Mouse (Mus musculus) lung, postnatal 0 days (tissue): ENCODE measurements around the gene 1700012A03Rik.

Experiments used
- CTCF ChIP-seq: IDR thresholded peaks from 2 replicates; pipeline ENCODE4 v1.5.1; 2016; ENCODE audit warnings: antibody characterized with exemption, mild to moderate bottlenecking
- EP300 ChIP-seq: IDR thresholded peaks from 2 replicates; pipeline ENCODE4 v1.6.1; 2016; ENCODE audit warnings: antibody characterized with exemption, mild to moderate bottlenecking, control low read depth

GRCm38 (mm10) chr6:32056525-32056924 lies 6.5 kb downstream of the 1700012A03Rik start:
- TF ChIP-seq CTCF = no peak
- TF ChIP-seq EP300 = no peak
